In the genomic region with DNA sequence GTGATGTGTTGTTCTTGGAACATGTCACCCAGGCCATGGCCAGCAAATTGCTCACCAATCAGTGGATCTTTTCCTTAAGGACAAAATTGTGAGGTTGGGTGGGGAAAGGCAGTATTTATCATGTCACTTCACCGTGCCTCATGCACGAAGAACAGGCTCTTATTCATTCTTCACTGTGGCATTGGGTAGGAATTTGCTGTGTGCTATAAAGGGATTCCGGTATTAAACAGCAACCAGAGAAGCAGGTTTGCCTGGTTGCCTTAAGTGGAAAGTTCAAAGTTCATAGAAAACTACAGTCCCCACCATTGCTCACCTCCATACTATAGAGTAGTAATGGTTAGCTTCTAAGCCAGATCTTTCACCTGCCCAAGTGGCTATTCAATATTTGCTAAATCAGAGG, we compare ENCODE assay signal across 17 mouse cellular contexts.
"Had no signal": no experiment of that assay in that cellular context is flagged by ENCODE, and none has a peak within 500 bp of the region (broad histone marks: within the 10 kb centered on the region; RNA-seq: fewer than 3 reads in every experiment).

No protein-coding gene starts in this region.

- H3K27me3 ChIP-seq: liver, embryonic 15.5 days; megakaryocyte, embryonic 14.5 days; midbrain, embryonic 13.5 days; midbrain, embryonic 15.5 days; neural tube, embryonic 13.5 days; stomach, embryonic 15.5 days had no signal

- H3K9ac ChIP-seq: liver, embryonic 15.5 days; liver, postnatal 0 days; midbrain, embryonic 13.5 days; midbrain, embryonic 15.5 days; neural tube, embryonic 13.5 days; stomach, embryonic 15.5 days had no signal

- H3K9me3 ChIP-seq: liver, embryonic 15.5 days; midbrain, embryonic 15.5 days; stomach, embryonic 15.5 days had no signal

- H3K27ac ChIP-seq: liver, embryonic 15.5 days; macrophage; midbrain, embryonic 13.5 days; midbrain, embryonic 15.5 days; neural tube, embryonic 13.5 days; stomach, embryonic 15.5 days; stomach, postnatal 0 days had no signal

- H3K4me1 ChIP-seq: liver, embryonic 15.5 days; megakaryocyte, embryonic 14.5 days; midbrain, embryonic 13.5 days; midbrain, embryonic 15.5 days; stomach, embryonic 15.5 days had no signal

- H3K4me3 ChIP-seq: liver, embryonic 15.5 days; megakaryocyte, embryonic 14.5 days; midbrain, embryonic 13.5 days; midbrain, embryonic 15.5 days; neural tube, embryonic 13.5 days; stomach, embryonic 15.5 days had no signal

- DNase-seq: liver, postnatal 0 days; lung, adult 2 months; lung, postnatal 14 days; lung, postnatal 36 days; right cerebral cortex, postnatal 14 days; thymus, adult 2 months; thymus, postnatal 25 days; thymus, postnatal 4 days had no signal

- ATAC-seq: liver, postnatal 0 days; midbrain, embryonic 13.5 days; midbrain, embryonic 15.5 days had no signal

- H3K4me2 ChIP-seq: liver, embryonic 15.5 days; midbrain, embryonic 11.5 days; midbrain, embryonic 13.5 days; midbrain, embryonic 15.5 days; neural tube, embryonic 13.5 days; stomach, embryonic 15.5 days had no signal

- H3K36me3 ChIP-seq: liver, embryonic 15.5 days; midbrain, embryonic 13.5 days; midbrain, embryonic 15.5 days; neural tube, embryonic 13.5 days; stomach, embryonic 15.5 days had no signal
